Mouse (Mus musculus) E14TG2a.4 (cell line): ENCODE measurements around the gene E130114P18Rik.

Source experiments
- H3K27me3 ChIP-seq: 2 replicates; pipeline ENCODE4 v1.6.1; 2014; ENCODE audit warnings: low read length, control low read depth; ENCODE audit not compliant: insufficient read depth
- H3K36me3 ChIP-seq: 2 replicates; pipeline ENCODE4 v1.6.1; 2014; ENCODE audit warnings: low read length, control low read depth; ENCODE audit not compliant: insufficient read depth
- H3K4me1 ChIP-seq: replicated peaks from 2 replicates; pipeline ENCODE4 v1.6.1; 2014; ENCODE audit warnings: low read depth, low read length, control low read depth
- H3K4me3 ChIP-seq: replicated peaks from 2 replicates; pipeline ENCODE4 v1.5.1; 2014; ENCODE audit warnings: mild to moderate bottlenecking, low read length
- H3K9me3 ChIP-seq: 2 replicates; pipeline ENCODE4 v1.6.1; 2014; ENCODE audit warnings: low read length, control low read depth
- CTCF ChIP-seq: conservative IDR thresholded peaks from 2 replicates; pipeline ENCODE4 v1.5.1; 2014; ENCODE audit warnings: low read length
- NANOG ChIP-seq: IDR thresholded peaks from 2 replicates; pipeline ENCODE4 v1.6.1; 2014; ENCODE audit warnings: borderline replicate concordance, low read length, mixed read lengths
- POU5F1 ChIP-seq: IDR thresholded peaks from 2 replicates; pipeline ENCODE4 v1.6.1; 2014; ENCODE audit warnings: low read length, borderline replicate concordance

E130114P18Rik gene

DNA sequence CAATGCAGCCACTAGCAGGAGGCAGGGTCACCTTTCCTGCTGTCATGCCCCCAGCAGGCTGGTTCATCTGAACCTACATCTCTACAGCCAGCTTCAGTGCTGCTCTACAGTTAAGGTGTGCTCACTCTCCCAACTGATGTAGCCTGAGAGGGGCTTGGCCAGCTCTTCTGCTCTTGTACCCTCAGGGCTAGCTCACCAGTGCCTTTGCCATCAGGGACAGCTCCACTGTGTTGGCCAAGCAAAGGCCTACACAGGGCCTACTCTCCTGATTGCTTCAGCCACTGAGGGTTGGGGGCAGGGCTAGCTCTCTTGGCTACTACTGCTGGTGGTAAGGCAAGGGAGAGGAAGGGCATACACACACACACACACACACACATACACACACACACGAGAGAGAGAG is 8.0 kb downstream of the E130114P18Rik start:
- Histone ChIP-seq H3K36me3 (no peaks in the 10 kb centered on the region), H3K9me3 (no peaks in the 10 kb centered on the region), H3K27me3 (peaks cover 14% of the 10 kb centered on the region), H3K4me3 (no peak overlapping the region), H3K4me1 (peaks cover 10% of the 10 kb centered on the region)
- TF ChIP-seq POU5F1 (no peak), NANOG (no peak), CTCF (no peak)

DNA sequence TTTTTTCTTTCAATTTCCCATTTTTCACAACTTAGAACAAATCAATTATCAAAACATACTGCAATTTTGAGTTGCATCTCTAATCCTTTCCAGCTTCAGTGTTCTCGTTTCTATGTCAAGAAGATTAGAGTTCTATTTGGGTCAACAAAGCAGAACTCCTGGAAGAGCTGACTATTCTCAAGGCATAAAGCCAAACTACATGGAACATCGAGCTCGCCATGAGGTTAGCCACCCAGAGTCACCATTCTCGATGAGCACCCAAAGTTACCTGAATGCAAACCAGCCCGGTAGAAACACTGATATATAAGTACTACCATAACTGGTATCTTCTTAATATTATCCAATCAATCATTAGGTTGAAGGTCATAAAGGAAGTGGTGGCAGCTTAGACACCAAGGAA is 10.4 kb downstream of the E130114P18Rik start:
- Histone ChIP-seq H3K9me3 (no peaks in the 10 kb centered on the region), H3K36me3 (no peaks in the 10 kb centered on the region), H3K4me3 (no peak overlapping the region), H3K27me3 (no peaks in the 10 kb centered on the region; the same call in 1 of the 2 replicates), H3K4me1 (peaks cover 7% of the 10 kb centered on the region)
- TF ChIP-seq POU5F1 (no peak), NANOG (no peak), CTCF (no peak)

DNA sequence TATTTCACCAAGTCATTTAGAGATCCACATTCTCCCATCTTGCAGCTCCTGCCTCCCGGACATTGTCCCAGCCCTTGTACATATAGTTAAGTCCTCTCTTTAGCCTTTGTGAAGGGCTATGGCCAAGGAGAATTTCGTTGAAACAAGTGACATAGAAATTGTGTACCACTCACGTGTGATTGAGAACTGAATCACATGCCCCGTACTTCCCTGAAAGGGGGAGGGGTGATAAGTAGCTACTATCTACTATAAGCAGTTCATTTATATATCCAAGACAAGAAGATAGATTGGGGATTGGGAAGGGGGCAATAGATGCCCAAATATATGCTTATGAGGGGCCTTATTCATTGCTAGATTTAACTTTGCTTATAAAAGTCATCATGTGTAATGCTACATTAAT is 10.9 kb downstream of the E130114P18Rik start:
- TF ChIP-seq CTCF = no peak
- H3K27me3 ChIP-seq = no peaks in the 10 kb centered on the region; the same call in 1 of the 2 replicates
- H3K9me3 ChIP-seq = no peaks in the 10 kb centered on the region
- H3K4me1 ChIP-seq = peaks cover 7% of the 10 kb centered on the region
- no peaks in the 10 kb centered on the region for H3K36me3 ChIP-seq
- H3K4me3 ChIP-seq = no peak overlapping the region

DNA sequence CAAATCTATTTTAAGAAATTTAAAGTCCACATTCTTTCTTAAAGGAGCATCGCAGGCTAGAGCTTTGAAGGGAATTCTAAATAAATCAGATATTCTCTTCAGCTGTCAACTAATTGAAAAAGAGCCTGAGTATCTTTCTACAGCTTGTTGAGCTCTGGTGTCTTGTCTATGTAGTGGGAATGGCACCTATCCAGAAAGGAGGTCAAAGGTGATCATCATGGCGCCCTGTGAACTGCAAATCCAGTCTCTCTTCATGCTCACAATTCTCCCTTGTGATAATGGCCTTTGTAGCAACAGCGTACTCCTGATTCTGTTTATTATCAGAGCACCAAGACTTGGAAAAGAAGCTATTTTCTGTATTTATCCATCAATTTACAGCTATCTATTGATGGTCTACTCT is 11.8 kb downstream of the E130114P18Rik start:
- Histone ChIP-seq H3K36me3 (no peaks in the 10 kb centered on the region), H3K4me3 (no peak overlapping the region), H3K27me3 (no peaks in the 10 kb centered on the region; the same call in 1 of the 2 replicates), H3K9me3 (no peaks in the 10 kb centered on the region), H3K4me1 (no peaks in the 10 kb centered on the region; the same call in 1 of the 2 replicates)
- TF ChIP-seq CTCF (no peak), POU5F1 (no peak), NANOG (no peak)

DNA sequence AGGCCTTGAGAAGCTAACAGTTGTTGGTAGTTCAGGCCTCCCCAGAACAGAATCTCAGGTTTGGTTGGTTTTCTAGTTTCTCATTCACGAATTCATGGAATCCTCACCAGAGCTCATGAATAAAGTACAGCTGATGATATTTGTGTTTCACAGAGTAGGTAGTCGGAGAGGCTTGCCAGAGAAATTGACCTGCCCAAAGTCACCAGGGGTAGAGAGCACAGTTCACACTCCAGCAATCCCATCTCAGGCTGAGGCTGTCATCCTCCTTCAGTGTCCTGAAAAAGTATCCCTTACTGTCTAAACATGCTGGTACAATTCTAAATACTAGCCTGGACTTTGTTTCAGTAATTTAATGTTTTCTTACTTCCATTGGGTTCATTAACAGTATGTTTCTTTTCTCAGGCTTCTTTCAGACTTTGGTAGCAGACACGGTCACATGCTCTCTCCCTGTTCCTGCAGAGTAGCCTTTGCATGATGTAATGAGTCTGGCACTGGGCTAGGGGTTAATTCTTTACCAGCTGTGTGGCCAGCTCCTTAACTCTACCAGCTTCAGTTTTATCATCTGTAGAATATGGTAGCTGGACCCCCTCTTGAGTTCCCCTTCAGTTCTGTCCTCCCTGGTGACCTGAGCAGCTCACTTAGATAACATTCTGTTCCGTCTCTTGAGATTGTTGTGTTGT is 12.4 kb downstream of the E130114P18Rik start:
- Histone ChIP-seq H3K27me3 (peaks cover 3% of the 10 kb centered on the region; the same call in 1 of the 2 replicates), H3K4me1 (no peaks in the 10 kb centered on the region; the same call in 1 of the 2 replicates), H3K4me3 (no peak overlapping the region), H3K9me3 (no peaks in the 10 kb centered on the region), H3K36me3 (no peaks in the 10 kb centered on the region)
- TF ChIP-seq CTCF (no peak), NANOG (no peak), POU5F1 (no peak)

DNA sequence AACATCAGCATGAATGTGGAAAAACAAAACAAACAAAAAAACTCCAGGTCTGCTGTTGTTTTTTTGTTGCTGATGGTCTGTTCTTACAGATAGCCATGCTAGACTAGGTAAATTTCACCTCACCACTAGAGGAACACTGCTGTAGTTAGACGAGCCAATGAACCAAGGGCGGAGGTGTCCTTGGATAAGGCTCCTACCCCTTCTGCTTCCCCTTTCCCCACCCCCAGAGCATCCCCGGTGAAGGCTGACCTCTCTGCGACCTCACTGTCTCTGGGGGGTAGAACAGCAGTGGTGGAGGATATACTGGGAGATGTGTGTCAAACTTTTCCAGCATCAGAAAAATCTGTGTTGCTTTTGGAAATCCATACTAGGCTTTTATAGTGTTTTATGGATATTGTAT is 13.3 kb downstream of the E130114P18Rik start:
- H3K9me3 ChIP-seq = no peaks in the 10 kb centered on the region
- TF ChIP-seq NANOG (no peak), POU5F1 (no peak), CTCF (no peak)

DNA sequence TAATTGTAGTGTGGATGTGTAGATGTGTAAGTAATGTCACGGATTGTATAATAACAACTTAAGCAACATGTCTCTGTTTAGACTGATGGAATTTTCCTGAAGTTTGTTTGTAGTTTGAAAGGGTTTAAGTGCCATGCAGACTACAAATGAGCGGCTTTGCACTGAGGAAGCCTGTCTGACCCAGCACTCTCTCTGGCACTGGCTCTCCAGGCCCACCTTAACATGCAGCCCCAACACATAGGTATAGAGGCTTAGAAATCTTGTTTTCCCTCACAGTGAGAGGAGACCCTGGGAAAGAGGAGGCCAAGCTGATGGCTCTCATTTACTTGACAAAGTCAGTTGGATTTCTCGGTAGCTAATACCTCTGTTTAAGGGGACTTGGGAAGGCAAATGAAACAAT is 19.2 kb downstream of the E130114P18Rik start:
- no peak overlapping the region for H3K4me3 ChIP-seq
- H3K27me3 ChIP-seq = peaks cover 60% of the 10 kb centered on the region
- no peak for TF ChIP-seq NANOG
- no peak for TF ChIP-seq POU5F1
- peaks cover 5% of the 10 kb centered on the region for H3K9me3 ChIP-seq
- peaks cover 12% of the 10 kb centered on the region for H3K4me1 ChIP-seq
- H3K36me3 ChIP-seq = no peaks in the 10 kb centered on the region

More for the DNA sequence above, 13.3 kb downstream of the E130114P18Rik start:
- Histone ChIP-seq H3K27me3 (peaks cover 3% of the 10 kb centered on the region; the same call in 1 of the 2 replicates), H3K36me3 (no peaks in the 10 kb centered on the region), H3K4me3 (no peak overlapping the region), H3K4me1 (no peaks in the 10 kb centered on the region; the same call in 1 of the 2 replicates)

DNA sequence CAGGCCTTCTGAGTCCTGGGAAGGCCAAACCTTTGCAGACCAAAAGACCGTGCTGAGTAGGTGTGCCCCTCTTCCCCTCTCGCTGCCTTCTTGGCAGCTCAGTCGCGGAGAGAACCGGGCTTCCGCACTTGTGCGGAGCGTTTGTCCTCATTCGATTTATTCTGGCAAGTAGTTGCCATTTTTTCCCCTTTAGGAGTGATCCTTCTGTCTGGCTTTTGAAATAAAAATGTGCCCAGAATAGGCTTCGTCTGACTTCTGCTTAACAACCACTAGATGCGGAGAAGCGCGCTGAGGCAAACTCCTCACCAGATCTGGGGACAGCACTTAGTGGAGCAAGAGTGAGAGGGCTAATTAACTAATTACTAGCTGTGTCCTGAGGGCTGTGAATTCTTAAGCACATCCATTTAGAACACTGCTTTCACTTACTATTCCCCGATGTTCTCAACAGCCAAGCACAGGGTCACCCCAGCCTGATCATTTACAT is 19.9 kb downstream of the E130114P18Rik start:
- Histone ChIP-seq H3K9me3 (peaks cover 5% of the 10 kb centered on the region), H3K4me3 (peak overlapping the region; percentile 64), H3K4me1 (peaks cover 12% of the 10 kb centered on the region), H3K27me3 (peaks cover 67% of the 10 kb centered on the region), H3K36me3 (no peaks in the 10 kb centered on the region)
- no peak for TF ChIP-seq NANOG
- no peak for TF ChIP-seq POU5F1
- TF ChIP-seq CTCF = no peak
